Mouse (Mus musculus) layer of hippocampus, postnatal 10 days (tissue): ENCODE data around the gene C1qtnf6. TPM values are rescaled to one million over a fixed set of nuclear protein-coding genes. Genes with fewer than 3 reads are reported as not detected.

Experiments
- DNase-seq, 2 experiments: peaks; one replicate each; pipeline ENCODE4 v3.0.0; 2021; ENCODE audit warnings: low spot score in 2 of 2
- total RNA-seq, 2 experiments: library from RNA; stranded (reverse); gene quantifications; 2 replicates each; pipeline ENCODE4 v1.2.3; 2021

The C1qtnf6 gene
- total RNA-seq, 2 experiments from 2014 or later, result 17.4 to 19.4 TPM

GRCm38 (mm10) chr15:78518221-78518620, 13.0 kb downstream of the C1qtnf6 start:
- no peak for DNase-seq

- no peak for DNase-seq
Measured at GRCm38 (mm10) chr15:78515759-78516158, 15.5 kb downstream of the C1qtnf6 start.

DNA sequence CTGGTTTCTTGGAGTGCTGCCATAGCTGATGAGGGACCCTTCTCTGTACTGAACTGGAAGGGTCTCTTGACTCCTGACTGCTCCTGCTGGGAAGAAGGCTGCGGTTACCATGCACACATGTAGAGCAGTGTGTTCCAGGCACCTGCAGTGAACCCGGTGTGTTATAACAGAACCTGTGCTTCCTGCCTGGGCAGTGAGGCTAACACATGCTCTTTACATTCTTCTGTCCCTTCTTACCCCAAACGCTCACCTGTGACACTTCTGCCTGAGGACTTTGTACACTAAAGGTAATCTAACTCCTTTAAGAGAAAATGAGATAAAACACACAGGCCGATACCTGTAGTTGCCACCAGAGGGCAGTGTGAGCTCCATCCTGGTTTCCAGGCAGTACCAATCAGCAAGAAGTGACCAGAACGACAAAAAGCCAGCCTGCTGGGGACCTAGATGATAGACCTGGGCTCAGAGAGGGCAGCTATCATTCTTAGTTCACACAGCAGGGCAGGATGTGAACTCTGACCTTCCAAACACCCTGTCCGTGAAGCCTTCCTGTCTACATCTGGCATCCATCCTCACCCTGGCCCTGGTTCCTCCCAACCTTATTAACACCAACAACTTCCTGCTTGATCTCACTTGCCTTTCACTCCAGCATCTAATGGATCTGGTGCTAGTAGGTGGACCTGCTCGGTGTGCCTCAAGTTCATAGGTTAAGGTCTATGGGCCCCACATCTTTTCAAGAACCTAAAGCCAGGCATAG, 16.6 kb downstream of the C1qtnf6 start:
- peak; percentile 86 to 87 for DNase-seq

DNA sequence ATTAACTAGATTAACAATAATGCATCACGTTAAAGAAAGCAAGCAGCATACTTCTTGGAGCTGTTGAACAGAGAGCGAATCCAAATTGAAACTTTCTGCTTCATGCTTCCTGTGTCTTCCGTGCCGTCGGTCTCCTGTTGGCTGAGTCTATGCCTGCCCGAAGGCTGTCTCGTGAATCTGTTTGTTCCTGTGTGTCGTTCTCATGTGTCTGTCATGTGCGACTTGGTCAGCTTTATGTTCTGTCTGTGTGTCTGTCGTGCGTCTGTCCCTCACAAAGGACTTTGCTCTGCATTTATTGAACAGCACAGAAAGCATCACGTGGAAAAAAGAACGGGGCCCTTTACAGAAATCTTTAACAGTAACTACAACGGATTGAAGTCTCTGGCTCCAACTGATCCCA, 18.2 kb downstream of the C1qtnf6 start:
- DNase-seq, result no peak

GRCm38 (mm10) chr15:78511951-78512350, 19.3 kb downstream of the C1qtnf6 start:
- DNase-seq, result no peak

DNA sequence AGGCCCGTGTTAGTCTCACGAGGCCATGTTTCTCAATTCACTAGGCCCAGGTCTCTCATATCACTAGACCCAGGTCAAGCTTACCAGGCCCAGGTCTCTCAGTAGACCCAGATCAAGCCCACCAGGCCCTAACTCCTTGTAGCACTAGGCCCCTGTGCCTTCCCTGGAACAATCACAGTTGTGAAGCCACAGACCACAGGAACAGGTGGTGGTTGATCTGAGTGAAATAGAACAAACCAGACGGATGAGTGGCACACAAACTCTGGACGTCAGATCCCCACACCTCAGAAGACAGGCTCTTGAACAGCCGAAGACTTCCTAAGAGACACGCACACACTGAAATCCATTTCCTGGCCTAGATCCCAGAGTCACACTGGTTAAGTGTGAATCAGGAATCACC, 20.5 kb downstream of the C1qtnf6 start:
- no peak for DNase-seq

- DNase-seq, result no peak
Measured at GRCm38 (mm10) chr15:78510121-78510576, 21.1 kb downstream of the C1qtnf6 start.

GRCm38 (mm10) chr15:78509297-78509899, 21.8 kb downstream of the C1qtnf6 start:
- no peak for DNase-seq

DNA sequence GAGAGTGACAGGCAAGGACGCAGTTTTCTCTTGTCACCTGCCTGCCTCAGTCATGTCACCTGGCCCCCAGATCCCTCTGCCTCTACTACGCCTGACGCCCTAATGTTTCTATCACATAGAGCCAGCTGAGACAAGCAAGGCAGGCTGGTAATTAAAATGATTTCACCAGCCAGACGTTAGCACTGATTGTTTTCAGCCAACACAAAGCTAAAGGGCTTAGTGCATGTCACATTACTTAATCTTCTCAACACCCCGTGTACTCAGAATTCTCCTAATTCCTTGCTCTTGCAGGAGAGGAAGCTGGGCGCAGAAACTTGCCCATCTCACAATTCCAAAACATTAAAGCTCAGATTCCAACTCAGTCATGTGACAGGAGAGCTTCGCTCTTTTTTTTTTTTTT, 22.8 kb downstream of the C1qtnf6 start:
- DNase-seq, result no peak

DNA sequence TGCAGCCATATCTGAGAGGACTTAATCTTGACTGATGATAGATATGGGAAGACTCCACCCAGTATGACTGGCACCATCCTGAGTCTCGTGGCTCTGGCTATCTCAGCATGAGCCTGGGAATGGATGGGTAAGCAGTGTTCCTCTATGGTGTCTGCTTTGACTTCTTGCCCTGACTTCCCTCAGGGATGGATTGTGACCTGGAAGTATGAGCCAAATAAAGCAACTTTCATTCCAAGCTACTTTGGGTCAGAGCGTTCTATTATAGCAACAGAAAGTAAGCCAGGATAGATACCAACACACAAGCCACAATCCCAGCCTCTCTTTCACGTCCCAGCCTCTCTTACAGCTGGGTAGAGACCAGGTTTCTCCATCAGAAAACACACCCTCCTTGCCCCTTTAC, 25.7 kb downstream of the C1qtnf6 start:
- no peak for DNase-seq

DNA sequence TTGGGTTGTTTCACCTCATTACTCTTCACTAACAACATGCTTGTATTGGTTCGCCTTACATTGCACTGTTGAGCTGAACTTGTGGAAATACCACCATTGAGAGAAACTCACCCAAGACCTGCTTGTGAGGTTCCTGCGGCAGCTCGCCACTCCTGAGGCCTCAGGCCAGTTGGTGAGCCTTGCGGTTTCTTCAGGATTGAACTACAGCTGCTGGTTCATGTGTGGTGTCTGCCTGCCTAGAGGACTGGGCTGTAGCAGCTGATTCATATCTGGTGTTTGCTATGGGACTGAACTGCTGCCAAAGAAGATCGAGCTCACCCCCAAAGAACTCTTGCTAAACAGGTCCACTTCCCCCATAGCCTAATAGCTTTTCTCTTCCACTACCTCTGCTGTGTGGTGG, 26.4 kb downstream of the C1qtnf6 start:
- no peak for DNase-seq

GRCm38 (mm10) chr15:78504013-78504412, 27.2 kb downstream of the C1qtnf6 start:
- DNase-seq, result no peak

GRCm38 (mm10) chr15:78502437-78503132, 28.6 kb downstream of the C1qtnf6 start:
- no peak for DNase-seq

- no peak for DNase-seq
Measured at GRCm38 (mm10) chr15:78494968-78495406, 36.2 kb downstream of the C1qtnf6 start, which contains the start of gene Il2rb. Gene Il2rb (minus strand): TSS chr15:78495271.

GRCm38 (mm10) chr15:78493401-78494010, 37.7 kb downstream of the C1qtnf6 start:
- DNase-seq, result no peak

GRCm38 (mm10) chr15:78491301-78491700, 39.9 kb downstream of the C1qtnf6 start:
- no peak for DNase-seq

GRCm38 (mm10) chr15:78489906-78490305, 41.3 kb downstream of the C1qtnf6 start:
- no peak for DNase-seq

DNA sequence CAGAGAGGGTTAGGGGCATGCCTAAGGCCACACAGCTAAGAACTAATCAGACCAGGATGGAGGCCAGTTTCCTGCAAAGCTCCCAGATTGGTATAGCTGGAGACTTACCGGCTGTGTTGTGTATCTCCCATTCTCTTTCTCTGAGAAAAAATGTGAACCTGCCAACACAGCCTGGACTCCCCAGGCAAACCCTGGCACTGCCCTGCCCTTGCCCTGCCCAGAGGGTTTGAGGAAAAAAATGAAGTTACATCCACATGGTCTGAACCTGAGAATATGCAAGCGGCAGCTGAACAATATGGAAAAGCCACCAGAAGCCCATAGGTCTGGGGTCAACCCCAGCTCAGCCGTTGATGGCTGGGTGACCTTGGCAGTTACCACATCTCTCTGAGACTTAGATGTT, 42.0 kb downstream of the C1qtnf6 start:
- no peak for DNase-seq

- DNase-seq, result no peak
Measured at GRCm38 (mm10) chr15:78487066-78487465, 44.1 kb downstream of the C1qtnf6 start.

GRCm38 (mm10) chr15:78486564-78486963, 44.7 kb downstream of the C1qtnf6 start:
- no peak for DNase-seq

- no peak for DNase-seq
Measured at GRCm38 (mm10) chr15:78483311-78483710, 47.9 kb downstream of the C1qtnf6 start.

GRCm38 (mm10) chr15:78482518-78482917, 48.7 kb downstream of the C1qtnf6 start:
- DNase-seq, result no peak
